Mouse (Mus musculus) left cerebral cortex, adult 11 months (tissue): ENCODE measurements around the gene Ethe1.

ENCODE experiments used
- DNase-seq: peaks from one replicate; pipeline ENCODE4 v3.0.0; 2022; ENCODE audit warnings: low spot score

Gene Ethe1

DNA sequence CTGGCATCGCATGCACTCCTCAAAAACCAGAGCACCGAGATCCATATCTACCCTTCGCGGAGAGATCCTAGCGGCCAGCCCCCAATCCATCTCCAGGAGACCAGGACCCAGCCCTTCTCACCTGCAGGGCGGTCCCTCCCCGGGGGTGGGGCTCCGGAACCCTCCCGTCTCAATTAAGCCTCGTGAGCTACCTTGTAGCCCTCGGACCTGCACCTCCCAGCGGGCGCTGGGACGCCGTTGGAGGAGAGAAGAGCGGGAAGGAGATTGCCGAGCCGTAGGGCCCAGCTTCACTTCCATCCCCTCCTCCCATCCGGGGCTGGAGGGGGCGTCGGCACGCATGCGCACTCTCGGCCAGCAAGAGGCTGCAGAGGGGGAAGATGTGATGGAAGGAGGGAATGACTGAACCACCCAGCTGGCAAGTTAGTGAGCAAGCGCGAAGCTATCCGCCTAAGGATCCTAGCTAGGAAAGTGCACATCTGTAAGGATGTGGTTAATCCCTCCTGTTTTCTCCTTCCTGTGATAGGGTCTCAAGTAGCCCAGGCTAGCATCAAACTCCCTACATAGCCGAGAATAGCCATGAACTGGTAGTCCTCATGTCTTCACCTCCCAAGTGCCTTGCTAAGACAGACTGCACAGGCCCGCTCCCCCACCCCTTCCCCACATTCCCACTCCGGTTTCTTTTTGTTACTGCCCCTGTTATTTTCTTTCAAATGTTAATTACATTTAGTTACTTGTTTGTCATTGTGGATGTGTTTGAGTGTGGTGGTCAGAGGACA is at the start of gene Ethe1, which contains the start of gene Zfp575:
Gene Ethe1 (plus strand): TSS at position 214 of the 776 bp plus-strand sequence.
Gene Zfp575 (minus strand): TSS at position 312 of the 776 bp plus-strand sequence.
- DNase-seq = peak; percentile 61

DNA sequence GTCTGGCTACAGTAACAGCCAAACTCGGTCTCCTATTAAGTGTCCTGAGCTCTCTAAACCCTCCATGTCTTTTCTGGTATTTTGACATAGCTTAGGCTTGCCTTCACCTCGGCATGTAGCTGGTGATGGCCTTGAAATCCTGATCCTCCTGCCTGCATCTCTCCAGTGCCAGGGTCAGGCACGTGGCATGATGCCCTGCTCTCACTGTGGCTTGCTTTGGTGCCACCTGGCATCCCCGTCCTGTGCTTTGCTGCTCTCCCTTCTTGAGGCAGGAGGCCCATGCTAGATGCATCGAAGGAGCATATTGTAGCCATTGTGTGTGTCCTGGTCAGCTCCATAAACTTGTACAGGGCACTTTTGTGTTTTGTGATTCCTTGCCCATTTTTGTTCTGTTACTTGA is 49.8 kb upstream of the Ethe1 start:
- no peak for DNase-seq

GRCm38 (mm10) chr7:24538154-24538553 is 49.2 kb upstream of the Ethe1 start:
- DNase-seq = no peak

GRCm38 (mm10) chr7:24538701-24539100 is 48.6 kb upstream of the Ethe1 start:
- no peak for DNase-seq

DNA sequence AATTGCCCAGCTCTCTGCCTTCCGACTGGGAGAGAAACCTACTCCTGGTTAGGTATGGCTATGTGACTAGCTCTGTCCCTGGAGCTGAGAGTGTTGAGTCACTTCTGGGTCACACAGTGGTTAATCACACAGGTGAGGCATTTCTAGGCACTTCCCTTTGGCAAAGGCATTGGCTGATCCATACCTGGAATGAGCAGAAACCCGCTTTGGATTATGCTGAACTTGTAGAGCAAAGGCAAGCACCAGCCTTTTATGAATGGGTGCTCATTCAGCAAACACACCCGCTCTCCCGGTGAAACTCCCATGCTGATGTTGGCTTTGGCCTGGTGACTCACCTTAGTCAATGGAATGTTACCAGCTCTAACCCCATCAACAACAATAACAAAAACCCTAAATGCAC is 47.7 kb upstream of the Ethe1 start:
- no peak for DNase-seq

DNA sequence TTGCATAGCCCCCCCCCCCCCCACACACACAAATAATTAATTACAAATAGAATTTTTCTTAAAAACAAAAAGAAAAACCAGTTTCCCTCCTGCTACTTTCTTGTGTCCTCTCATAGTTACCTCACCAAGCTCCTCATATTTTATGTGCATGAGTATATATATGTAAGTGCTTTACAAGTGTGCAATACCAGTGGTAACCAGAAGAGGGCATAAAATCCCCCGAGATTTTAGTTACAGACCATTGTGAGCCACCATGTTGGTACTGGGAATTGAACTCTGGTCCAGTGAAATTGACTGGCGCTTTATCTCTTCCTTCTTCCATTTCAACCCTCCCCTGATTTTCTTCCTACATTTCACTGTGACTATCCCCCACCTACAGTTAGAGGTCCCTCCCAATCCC is 42.8 kb upstream of the Ethe1 start:
- DNase-seq = no peak

- no peak for DNase-seq
Observed at GRCm38 (mm10) chr7:24546068-24546614, 41.2 kb upstream of the Ethe1 start, which contains the start of the genes Pinlyp and Xrcc1. Gene Pinlyp (minus strand): TSS chr7:24546118. Gene Xrcc1 (plus strand): TSS chr7:24546289.

DNA sequence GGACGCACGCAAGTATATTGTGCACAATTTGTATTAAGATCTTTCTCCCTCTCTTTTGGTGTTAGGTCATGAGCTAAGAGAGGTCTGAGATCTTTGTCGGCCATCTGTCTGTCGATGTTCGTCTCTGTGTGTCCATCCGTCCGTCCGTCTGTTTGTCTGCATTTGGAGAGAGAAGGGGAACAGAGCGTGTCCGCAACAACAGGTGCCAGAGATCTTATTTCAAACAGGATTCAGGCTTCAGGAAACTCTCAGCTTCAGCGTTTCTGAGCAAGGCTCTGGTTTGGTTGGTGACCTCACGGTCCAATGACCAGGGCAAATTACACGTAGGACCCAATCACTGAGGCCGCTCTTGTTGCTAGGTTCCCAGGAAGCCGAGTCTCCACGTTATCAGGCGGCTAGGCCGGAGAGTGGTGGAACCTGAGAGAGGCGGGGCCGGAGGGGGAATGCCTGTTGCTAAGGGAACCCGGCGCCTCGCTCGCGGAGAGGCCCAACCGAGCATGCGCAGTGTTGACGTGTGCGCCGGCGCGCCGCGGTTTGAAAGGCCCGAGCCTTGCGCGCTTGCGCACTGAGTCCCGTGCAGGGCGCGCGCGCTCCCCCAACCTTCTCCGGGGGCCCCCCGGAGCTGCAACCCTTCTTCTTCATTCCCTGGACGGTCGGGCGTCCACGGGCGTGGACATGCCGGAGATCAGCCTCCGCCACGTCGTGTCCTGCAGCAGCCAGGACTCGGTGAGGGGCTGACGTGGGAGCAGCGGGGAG is 40.5 kb upstream of the Ethe1 start:
- peak; percentile 99 for DNase-seq

- DNase-seq = no peak
Observed at GRCm38 (mm10) chr7:24547534-24548036, 39.8 kb upstream of the Ethe1 start.

GRCm38 (mm10) chr7:24551985-24552759 is 35.2 kb upstream of the Ethe1 start:
- no peak for DNase-seq

- DNase-seq = no peak
Observed at GRCm38 (mm10) chr7:24555786-24556185, 31.6 kb upstream of the Ethe1 start.

- DNase-seq = no peak
Observed at GRCm38 (mm10) chr7:24561450-24561849, 25.9 kb upstream of the Ethe1 start.

- no peak for DNase-seq
Observed at GRCm38 (mm10) chr7:24563191-24563836, 24.0 kb upstream of the Ethe1 start.

- no peak for DNase-seq
Observed at GRCm38 (mm10) chr7:24563837-24564206, 23.5 kb upstream of the Ethe1 start.

GRCm38 (mm10) chr7:24564607-24565265 is 22.6 kb upstream of the Ethe1 start:
- DNase-seq = no peak

GRCm38 (mm10) chr7:24565627-24566026 is 21.7 kb upstream of the Ethe1 start:
- DNase-seq = no peak

DNA sequence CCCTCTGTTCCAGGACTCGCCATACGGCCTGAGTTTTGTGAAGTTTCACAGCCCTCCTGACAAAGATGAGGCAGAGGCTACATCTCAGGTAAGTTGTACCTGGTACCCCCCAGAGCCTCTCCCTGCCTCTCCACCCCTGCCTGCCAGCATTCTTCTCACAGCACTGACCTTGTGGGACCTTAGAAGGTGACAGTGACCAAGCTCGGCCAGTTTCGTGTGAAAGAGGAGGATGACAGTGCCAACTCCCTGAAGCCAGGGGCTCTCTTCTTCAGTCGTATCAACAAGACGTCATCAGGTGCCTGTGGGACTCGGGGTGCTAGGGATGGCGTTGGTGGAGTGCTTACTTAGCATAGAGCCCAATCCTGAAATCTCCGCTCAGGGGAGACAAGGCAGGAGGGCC is 21.1 kb upstream of the Ethe1 start:
- DNase-seq = no peak

DNA sequence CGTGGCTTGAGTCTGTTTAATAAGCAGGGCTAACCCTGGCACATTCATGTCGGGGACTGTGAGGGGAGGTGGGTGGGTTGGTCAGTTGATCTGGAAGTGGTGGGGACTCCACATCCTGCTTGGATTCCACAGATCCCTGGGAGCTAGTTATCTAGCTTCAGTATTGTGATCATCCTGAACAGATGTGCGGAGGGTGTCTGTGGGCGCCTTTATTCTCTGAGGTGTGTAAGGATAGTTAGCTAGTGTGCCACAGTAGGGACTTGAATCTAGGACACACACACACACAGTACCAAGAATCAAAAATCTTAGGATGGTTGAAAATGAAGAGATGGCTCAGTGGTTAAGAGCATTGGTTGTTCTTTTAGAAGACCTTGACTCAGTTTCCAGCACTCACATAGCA is 18.8 kb upstream of the Ethe1 start:
- DNase-seq = no peak

- no peak for DNase-seq
Observed at GRCm38 (mm10) chr7:24571071-24571470, 16.3 kb upstream of the Ethe1 start.

- DNase-seq = no peak
Observed at GRCm38 (mm10) chr7:24572455-24572854, 14.9 kb upstream of the Ethe1 start.
